Mouse (Mus musculus) ES-Bruce4 (cell line): ENCODE measurements around the gene Ghrl. TPM values are rescaled to one million over a fixed set of nuclear protein-coding genes. Genes with fewer than 3 reads are reported as not detected.

Source experiments
- H3K27ac ChIP-seq: 2 replicates; pipeline ENCODE4 v1.5.1; 2012; ENCODE audit warnings: low read length, inconsistent platforms; ENCODE audit not compliant: insufficient read depth
- H3K27me3 ChIP-seq: 2 replicates; pipeline ENCODE4 v1.6.1; 2012; ENCODE audit warnings: mild to moderate bottlenecking, low read length, inconsistent platforms; ENCODE audit not compliant: control insufficient read depth, poor library complexity, insufficient read depth, severe bottlenecking
- H3K36me3 ChIP-seq: 2 replicates; pipeline ENCODE4 v1.6.1; 2012; ENCODE audit warnings: inconsistent platforms, mild to moderate bottlenecking, low read length, moderate library complexity; ENCODE audit not compliant: control insufficient read depth, poor library complexity, insufficient read depth, severe bottlenecking
- H3K4me1 ChIP-seq: one replicate; pipeline ENCODE4 v1.8.1; 2011; ENCODE audit warnings: low read length; ENCODE audit not compliant: control insufficient read depth, insufficient read depth
- H3K4me3 ChIP-seq: 2 replicates; pipeline ENCODE4 v1.5.1; 2011; ENCODE audit warnings: low read depth, mild to moderate bottlenecking, low read length
- H3K9ac ChIP-seq: 2 replicates; pipeline ENCODE4 v1.6.1; 2012; ENCODE audit warnings: low read depth, mild to moderate bottlenecking, inconsistent platforms; ENCODE audit not compliant: poor library complexity, severe bottlenecking
- H3K9me3 ChIP-seq: replicated peaks from 2 replicates; pipeline ENCODE4 v1.6.1; 2012; ENCODE audit warnings: mild to moderate bottlenecking, low read length, inconsistent platforms; ENCODE audit not compliant: control insufficient read depth, poor library complexity, insufficient read depth, severe bottlenecking
- CTCF ChIP-seq: IDR thresholded peaks from one replicate; pipeline ENCODE4 v1.8.1; 2011; ENCODE audit warnings: low read depth, low read length
- EP300 ChIP-seq: IDR thresholded peaks from 2 replicates; pipeline ENCODE4 v1.6.1; 2011; ENCODE audit warnings: low read depth, low read length; ENCODE audit not compliant: insufficient read depth
- POLR2A ChIP-seq: IDR thresholded peaks from one replicate; pipeline ENCODE4 v1.8.1; 2011; ENCODE audit warnings: low read length; ENCODE audit not compliant: insufficient read depth
- polyA plus RNA-seq: library from polyadenylated mRNA; stranded (reverse); fragments of >200 nt; gene quantifications from 2 replicates; pipeline ENCODE4 v1.2.4, GENCODE M21; 2011; ENCODE audit warnings: low read depth; ENCODE audit not compliant: missing spikeins, insufficient read depth, insufficient read length

Ghrl gene
- polyA plus RNA-seq, 1 experiment: 2.0 TPM

GRCm38 (mm10) chr6:113745117-113745516 is 25.4 kb upstream of the Ghrl start:
- no peak overlapping the region for H3K27ac ChIP-seq
- no peaks in the 10 kb centered on the region for H3K36me3 ChIP-seq
- H3K4me1 ChIP-seq: no peaks in the 10 kb centered on the region
- H3K9ac ChIP-seq: no peak overlapping the region
- no peak overlapping the region for H3K4me3 ChIP-seq
- H3K27me3 ChIP-seq: no peaks in the 10 kb centered on the region
- TF ChIP-seq CTCF: no peak
- no peak for TF ChIP-seq POLR2A
- TF ChIP-seq EP300: no peak
- no peaks in the 10 kb centered on the region for H3K9me3 ChIP-seq

GRCm38 (mm10) chr6:113743111-113743510 is 23.4 kb upstream of the Ghrl start:
- no peaks in the 10 kb centered on the region for H3K36me3 ChIP-seq
- H3K9ac ChIP-seq: no peak overlapping the region
- H3K9me3 ChIP-seq: no peaks in the 10 kb centered on the region
- H3K27ac ChIP-seq: no peak overlapping the region
- H3K4me3 ChIP-seq: no peak overlapping the region
- H3K4me1 ChIP-seq: no peaks in the 10 kb centered on the region
- no peaks in the 10 kb centered on the region for H3K27me3 ChIP-seq
- no peak for TF ChIP-seq EP300
- no peak for TF ChIP-seq CTCF
- no peak for TF ChIP-seq POLR2A

GRCm38 (mm10) chr6:113742321-113742720 is 22.6 kb upstream of the Ghrl start:
- no peak overlapping the region for H3K27ac ChIP-seq
- no peaks in the 10 kb centered on the region for H3K4me1 ChIP-seq
- TF ChIP-seq EP300 (no peak), CTCF (no peak), POLR2A (no peak)
- H3K36me3 ChIP-seq: peaks cover 5% of the 10 kb centered on the region; the same call in 1 of the 2 replicates
- no peak overlapping the region for H3K9ac ChIP-seq
- no peaks in the 10 kb centered on the region for H3K27me3 ChIP-seq
- no peak overlapping the region for H3K4me3 ChIP-seq
- H3K9me3 ChIP-seq: no peaks in the 10 kb centered on the region

GRCm38 (mm10) chr6:113741425-113741824 is 21.7 kb upstream of the Ghrl start:
- Histone ChIP-seq H3K27me3 (no peaks in the 10 kb centered on the region), H3K27ac (no peak overlapping the region), H3K4me1 (no peaks in the 10 kb centered on the region), H3K9ac (no peak overlapping the region), H3K4me3 (no peak overlapping the region), H3K9me3 (no peaks in the 10 kb centered on the region), H3K36me3 (peaks cover 5% of the 10 kb centered on the region; the same call in 1 of the 2 replicates)
- TF ChIP-seq CTCF (no peak), EP300 (no peak), POLR2A (no peak)

GRCm38 (mm10) chr6:113740236-113741217 is 20.8 kb upstream of the Ghrl start, which contains the start of gene Sec13:
Sec13 (minus strand) TSS chr6:113740743.
- Histone ChIP-seq H3K4me1 (no peaks in the 10 kb centered on the region), H3K4me3 (peak within 1 kb of the TSS; percentile 97), H3K9ac (peak within 1 kb of the TSS; percentile 71), H3K27ac (no peak within 1 kb of the TSS), H3K36me3 (peaks cover 8% of the 10 kb centered on the region; the same call in 1 of the 2 replicates), H3K27me3 (no peaks in the 10 kb centered on the region), H3K9me3 (no peaks in the 10 kb centered on the region)
- TF ChIP-seq POLR2A: peak; percentile 89
- TF ChIP-seq EP300: 0 out of 2 replicates have a peak, but pooled peaks have one; percentile 19
- TF ChIP-seq CTCF: no peak

- H3K27ac ChIP-seq: no peak overlapping the region
- H3K9me3 ChIP-seq: no peaks in the 10 kb centered on the region
- H3K27me3 ChIP-seq: no peaks in the 10 kb centered on the region
- peaks cover 25% of the 10 kb centered on the region for H3K36me3 ChIP-seq
- no peak overlapping the region for H3K9ac ChIP-seq
- TF ChIP-seq CTCF: no peak
- no peaks in the 10 kb centered on the region for H3K4me1 ChIP-seq
- no peak overlapping the region for H3K4me3 ChIP-seq
Measured at GRCm38 (mm10) chr6:113737318-113738046, 17.8 kb upstream of the Ghrl start.
